Mouse (Mus musculus) neural tube, embryonic 12.5 days (tissue): ENCODE measurements at regions not wholly inside any gene's neighbourhood (a gene's known extent, or its start where the extent isn't known, plus 50 kb on each side); places are given as distances from the start of the nearest gene placed in this dataset.

ENCODE experiments used
- ATAC-seq: fragments of 200-750 bp; cut with Nextera tagmentation; 2 replicates; pipeline ENCODE4 v1.8.0; 2017; ENCODE audit warnings: low read depth, mild to moderate bottlenecking, moderate TSS enrichment, moderate library complexity; ENCODE audit not compliant: low FRiP score
- H3K27ac ChIP-seq: fragments of 300-500 bp; sonication (generic); 2 replicates; pipeline ENCODE4 v1.5.1; 2016
- H3K27me3 ChIP-seq: fragments of 300-500 bp; sonication (generic); replicated peaks from 2 replicates; pipeline ENCODE4 v1.6.1; 2016; ENCODE audit warnings: mild to moderate bottlenecking
- H3K36me3 ChIP-seq: fragments of 300-500 bp; sonication (generic); 2 replicates; pipeline ENCODE4 v1.6.1; 2016; ENCODE audit warnings: mild to moderate bottlenecking
- H3K4me1 ChIP-seq: fragments of 300-500 bp; sonication (generic); 2 replicates; pipeline ENCODE4 v1.6.1; 2016
- H3K4me2 ChIP-seq: fragments of 300-500 bp; sonication (generic); replicated peaks from 2 replicates; pipeline ENCODE4 v1.6.1; 2016; ENCODE audit warnings: mild to moderate bottlenecking
- H3K4me3 ChIP-seq: fragments of 300-500 bp; sonication (generic); 2 replicates; pipeline ENCODE4 v1.5.1; 2016
- H3K9ac ChIP-seq: fragments of 300-500 bp; sonication (generic); 2 replicates; pipeline ENCODE4 v1.6.1; 2016; ENCODE audit warnings: mild to moderate bottlenecking
- H3K9me3 ChIP-seq: fragments of 300-500 bp; sonication (generic); 2 replicates; pipeline ENCODE4 v1.6.1; 2016; ENCODE audit warnings: mild to moderate bottlenecking
- WGBS: fragments of 180-500 bp; shearing (Covaris S2); methylation state at CpG from one replicate; pipeline ENCODE4 v1.1.7; 2016; 5-methylcytosine and 5-hydroxymethylcytosine counted together

DNA sequence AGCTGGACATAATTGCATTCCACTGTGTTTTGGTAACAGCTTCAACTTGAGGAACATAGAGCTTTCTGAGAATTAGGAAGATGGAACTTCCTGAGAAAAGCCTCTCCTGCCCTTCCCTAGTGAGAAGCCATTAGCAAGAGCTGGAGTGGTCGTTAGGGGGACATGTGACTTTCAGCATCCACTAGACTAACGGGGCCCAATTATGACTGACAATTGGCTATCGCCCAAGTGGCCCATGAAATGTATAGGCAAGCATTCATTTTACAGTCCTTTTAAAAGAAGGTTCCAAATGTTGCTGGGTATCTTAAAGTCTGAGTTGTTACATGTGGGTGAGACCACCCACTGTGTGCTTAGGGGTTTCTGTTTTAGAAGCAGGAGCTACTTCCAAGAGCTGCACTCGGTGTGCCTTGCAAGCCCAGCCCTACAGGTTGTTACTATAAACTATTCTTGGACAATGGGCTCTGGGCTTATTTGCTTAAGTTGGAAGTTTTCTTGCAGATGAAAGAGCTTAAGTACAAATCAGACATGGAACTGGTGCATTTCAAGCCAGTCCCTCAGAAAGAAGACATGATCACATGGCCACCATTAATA, 183.1 kb upstream of the Cxcl12 start:
- Histone ChIP-seq H3K4me1 (peaks cover 5% of the 10 kb centered on the region; the same call in 1 of the 2 replicates), H3K27me3 (no peaks in the 10 kb centered on the region), H3K36me3 (no peaks in the 10 kb centered on the region), H3K4me3 (no peak overlapping the region), H3K9ac (no peak overlapping the region), H3K4me2 (no peak overlapping the region), H3K9me3 (no peaks in the 10 kb centered on the region), H3K27ac (no peak overlapping the region)
- ATAC-seq: no peak
- 74% methylated on average over 4 of the region's 4 CpGs for WGBS

DNA sequence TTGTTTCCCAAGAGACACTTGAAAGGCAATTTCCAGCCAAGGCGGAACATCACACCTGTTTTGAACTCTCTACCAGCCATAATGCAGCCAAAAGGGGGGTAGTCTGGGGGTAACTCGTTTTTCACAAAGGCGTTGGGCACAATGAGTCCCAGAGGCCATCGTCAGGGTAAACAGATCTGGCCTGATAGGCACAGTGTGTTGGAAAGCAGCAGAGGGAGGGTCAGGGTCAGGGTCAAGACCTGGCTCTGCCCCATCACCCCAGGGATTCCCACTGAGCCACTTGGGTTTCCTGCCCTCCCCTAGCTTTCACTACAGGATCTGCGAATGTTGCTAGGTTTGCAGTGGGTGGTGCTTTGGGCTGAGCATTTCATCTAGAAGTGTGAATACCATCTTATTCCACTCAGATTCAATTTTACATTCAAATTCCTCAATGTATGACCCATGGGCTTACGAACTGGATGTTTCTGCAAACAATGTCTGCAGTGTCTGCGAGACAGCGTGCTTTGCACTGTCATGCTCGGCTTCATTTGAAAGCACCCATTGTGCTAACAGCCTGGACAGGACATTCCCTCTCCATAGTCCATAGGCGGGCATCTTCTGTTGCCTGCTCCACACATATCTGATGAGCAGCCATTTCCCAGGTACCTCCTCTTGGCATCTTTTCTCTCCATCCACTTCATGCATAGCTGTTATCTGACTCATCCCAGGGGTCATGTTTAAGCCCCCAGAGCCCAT, 181.9 kb upstream of the Cxcl12 start:
- no peaks in the 10 kb centered on the region for H3K27me3 ChIP-seq

DNA sequence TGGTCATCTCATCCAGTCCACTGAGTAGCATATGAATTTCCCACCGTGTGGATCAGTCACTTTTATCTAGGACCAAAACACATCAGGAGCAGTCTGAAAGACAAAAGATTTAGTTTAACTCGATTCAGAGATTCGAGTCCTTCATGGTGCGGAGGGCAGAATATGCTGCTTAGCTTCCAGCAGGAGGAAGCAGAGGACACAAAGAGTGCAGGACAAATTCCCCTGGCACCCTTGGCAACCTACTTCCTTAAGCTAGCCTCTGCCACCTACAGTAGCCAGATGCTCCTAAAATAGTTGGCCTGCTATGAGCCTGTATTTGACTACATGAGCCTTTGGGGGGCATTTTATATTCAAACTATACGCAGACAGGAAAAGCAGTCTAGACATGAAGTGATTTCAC, 181.1 kb upstream of the Cxcl12 start:
- Histone ChIP-seq H3K4me2 (no peak overlapping the region), H3K36me3 (no peaks in the 10 kb centered on the region), H3K27ac (no peak overlapping the region), H3K4me1 (no peaks in the 10 kb centered on the region), H3K9ac (no peak overlapping the region), H3K4me3 (no peak overlapping the region), H3K9me3 (no peaks in the 10 kb centered on the region), H3K27me3 (no peaks in the 10 kb centered on the region)
- WGBS: 84% methylated on average over 5 of the region's 5 CpGs
- ATAC-seq: no peak

More for the DNA sequence above, 181.9 kb upstream of the Cxcl12 start:
- no peaks in the 10 kb centered on the region for H3K4me1 ChIP-seq
- ATAC-seq: no peak
- no peak overlapping the region for H3K27ac ChIP-seq
- H3K9ac ChIP-seq: no peak overlapping the region
- WGBS: 23% methylated on average over 10 of the region's 10 CpGs
- no peak overlapping the region for H3K4me3 ChIP-seq
- no peaks in the 10 kb centered on the region for H3K9me3 ChIP-seq
- H3K4me2 ChIP-seq: no peak overlapping the region
- no peaks in the 10 kb centered on the region for H3K36me3 ChIP-seq

DNA sequence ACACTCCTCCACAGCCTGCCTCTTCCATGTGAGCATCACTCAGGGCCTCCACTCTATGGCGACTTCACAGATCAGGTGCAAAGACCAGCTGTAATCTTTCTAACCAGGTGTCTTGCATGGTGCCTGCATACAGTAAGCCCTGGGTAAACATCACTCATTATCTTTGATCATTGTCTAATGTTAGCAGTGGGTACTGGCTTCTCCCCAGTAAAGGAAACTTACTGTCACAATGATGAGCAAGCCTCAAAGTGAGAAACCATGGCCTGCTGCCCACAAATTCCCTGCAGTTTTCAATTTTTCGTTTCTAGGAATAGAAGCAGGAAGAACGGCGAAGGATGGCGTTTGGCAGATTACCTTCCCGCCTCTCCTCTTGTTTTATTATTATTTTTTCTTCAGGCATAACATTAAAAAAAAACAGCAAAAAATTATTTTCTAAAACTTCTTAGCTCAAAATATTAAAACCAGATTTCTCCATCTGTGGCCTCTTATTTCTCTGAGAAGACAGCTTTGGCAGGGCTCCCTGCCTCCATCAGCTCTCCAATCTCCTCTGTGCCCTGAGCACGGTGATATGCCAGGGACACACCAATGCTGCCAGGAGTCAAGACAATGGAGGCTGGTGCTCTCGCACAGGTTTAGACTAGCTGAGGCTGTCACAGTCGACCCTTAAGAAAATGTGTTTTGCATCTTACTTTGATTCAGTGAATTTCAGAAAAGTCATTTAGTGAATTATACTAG, 169.2 kb upstream of the Cxcl12 start:
- WGBS: 89% methylated on average over 9 of the region's 9 CpGs

DNA sequence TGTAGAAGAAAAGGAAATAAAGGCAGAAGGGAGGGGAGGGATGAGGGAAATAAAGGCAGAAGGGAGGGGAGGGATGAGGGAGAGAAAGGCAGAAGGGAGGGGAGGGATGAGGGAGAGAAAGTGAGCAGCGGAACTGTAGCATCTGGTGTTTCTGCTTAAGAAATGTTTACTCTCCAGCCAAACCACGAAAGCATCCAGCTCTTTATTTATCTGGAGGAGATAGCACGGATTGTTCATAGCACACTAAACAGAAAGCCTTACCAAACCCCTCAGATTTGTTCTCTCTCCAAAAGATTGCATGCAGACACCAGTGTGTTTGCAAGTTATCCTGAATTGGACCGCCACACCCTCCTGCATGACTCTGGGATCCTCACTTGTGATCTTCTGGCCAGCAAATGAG, 168.4 kb upstream of the Cxcl12 start:
- WGBS: 77% methylated on average over 4 of the region's 4 CpGs
- Histone ChIP-seq H3K36me3 (no peaks in the 10 kb centered on the region), H3K27ac (no peak overlapping the region), H3K9me3 (no peaks in the 10 kb centered on the region), H3K4me2 (no peak overlapping the region), H3K4me1 (no peaks in the 10 kb centered on the region), H3K9ac (no peak overlapping the region), H3K27me3 (no peaks in the 10 kb centered on the region), H3K4me3 (no peak overlapping the region)
- ATAC-seq: no peak

More for the DNA sequence above, 169.2 kb upstream of the Cxcl12 start:
- Histone ChIP-seq H3K9me3 (no peaks in the 10 kb centered on the region), H3K9ac (no peak overlapping the region), H3K27ac (no peak overlapping the region), H3K27me3 (no peaks in the 10 kb centered on the region), H3K4me3 (no peak overlapping the region), H3K36me3 (no peaks in the 10 kb centered on the region), H3K4me2 (no peak overlapping the region), H3K4me1 (no peaks in the 10 kb centered on the region)
- ATAC-seq: no peak

DNA sequence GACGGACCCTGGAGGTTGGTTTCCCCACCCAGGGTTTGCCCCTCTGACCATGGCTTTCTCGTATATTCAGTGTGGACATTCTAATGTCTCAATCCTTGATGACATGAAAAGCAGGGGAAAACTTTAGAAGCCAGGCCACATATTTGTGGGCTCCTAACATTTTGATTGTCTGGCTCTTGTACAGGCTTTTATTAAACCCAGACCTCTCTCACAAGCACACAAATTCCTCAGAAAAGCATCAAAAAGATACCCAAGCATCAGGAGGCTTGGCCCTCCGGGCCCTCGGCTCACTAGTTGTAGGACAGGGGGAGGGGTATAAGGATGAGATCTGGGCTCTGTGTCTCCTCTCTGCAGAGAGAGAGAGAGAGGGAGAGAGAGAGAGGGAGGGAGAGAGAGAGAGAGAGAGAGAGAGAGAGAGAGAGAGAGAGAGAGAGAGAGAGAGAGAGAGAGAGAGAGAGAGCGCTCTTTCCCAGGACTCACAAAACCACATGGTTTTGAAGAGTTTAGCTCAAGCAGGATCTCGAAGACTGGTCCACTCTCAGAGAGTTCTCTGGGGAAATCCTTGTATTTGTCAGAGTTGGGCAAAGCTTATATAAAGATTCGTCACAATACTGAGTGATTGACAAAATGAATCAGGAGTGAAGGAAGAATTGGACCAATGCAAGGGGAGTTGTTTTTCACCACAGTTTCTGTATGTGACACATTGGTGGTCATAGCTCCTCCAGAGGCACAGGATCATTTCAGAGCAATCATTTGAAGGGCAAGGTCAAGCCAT, 167.2 kb upstream of the Cxcl12 start:
- WGBS: 76% methylated on average over 7 of the region's 7 CpGs
- no peak overlapping the region for H3K27ac ChIP-seq
- H3K9ac ChIP-seq: no peak overlapping the region
- no peak for ATAC-seq
- H3K4me2 ChIP-seq: no peak overlapping the region
- no peaks in the 10 kb centered on the region for H3K36me3 ChIP-seq
- H3K4me1 ChIP-seq: no peaks in the 10 kb centered on the region
- no peak overlapping the region for H3K4me3 ChIP-seq
- no peaks in the 10 kb centered on the region for H3K9me3 ChIP-seq
- no peaks in the 10 kb centered on the region for H3K27me3 ChIP-seq

DNA sequence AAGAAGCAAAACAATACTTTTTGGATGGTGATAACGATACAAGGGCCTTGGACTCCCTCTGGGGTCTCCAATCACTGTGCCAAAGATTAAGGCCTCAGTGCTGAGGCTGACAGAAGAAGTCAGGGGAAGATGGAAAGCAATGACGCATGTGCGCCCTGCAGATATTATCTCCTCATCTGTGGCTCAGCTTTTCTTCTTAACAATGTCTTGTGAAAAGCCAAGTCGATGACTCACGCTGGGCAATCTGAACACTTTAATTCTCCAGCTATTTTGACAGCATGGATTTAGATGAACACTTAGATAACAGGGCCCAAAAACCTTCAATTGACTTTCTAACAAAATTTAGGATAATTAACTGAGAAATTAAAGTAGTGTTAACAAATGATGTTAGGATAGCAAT, 155.7 kb upstream of the Cxcl12 start:
- ATAC-seq: no peak
- Histone ChIP-seq H3K4me2 (no peak overlapping the region), H3K36me3 (no peaks in the 10 kb centered on the region), H3K9me3 (no peaks in the 10 kb centered on the region), H3K9ac (no peak overlapping the region), H3K4me3 (no peak overlapping the region), H3K27me3 (no peaks in the 10 kb centered on the region), H3K27ac (no peak overlapping the region), H3K4me1 (no peaks in the 10 kb centered on the region)
- 95% methylated on average over 5 of the region's 5 CpGs for WGBS

DNA sequence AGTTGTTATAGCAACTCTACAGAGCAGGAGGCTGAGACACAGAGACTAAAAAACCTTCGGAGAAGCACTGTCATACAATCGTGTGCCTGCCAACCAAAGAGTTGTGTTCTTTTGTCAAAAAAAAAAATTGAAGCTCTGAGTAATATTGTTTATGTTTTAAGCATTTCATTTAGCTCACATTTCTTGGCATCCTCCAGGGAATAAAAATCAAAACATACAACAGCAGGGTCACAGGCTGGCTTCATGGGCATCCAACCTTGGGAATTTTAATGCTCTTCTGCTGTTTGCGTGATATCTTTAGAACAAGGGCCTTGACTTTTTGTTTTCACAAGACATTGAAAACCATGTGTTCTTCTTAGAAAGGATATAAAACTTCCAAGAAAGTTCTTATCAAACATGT, 152.9 kb upstream of the Cxcl12 start:
- Histone ChIP-seq H3K27me3 (no peaks in the 10 kb centered on the region), H3K9me3 (no peaks in the 10 kb centered on the region), H3K27ac (no peak overlapping the region), H3K4me2 (no peak overlapping the region), H3K4me1 (no peaks in the 10 kb centered on the region), H3K36me3 (no peaks in the 10 kb centered on the region), H3K4me3 (no peak overlapping the region), H3K9ac (no peak overlapping the region)
- ATAC-seq: no peak
- WGBS: 87% methylated on average over 3 of the region's 3 CpGs

DNA sequence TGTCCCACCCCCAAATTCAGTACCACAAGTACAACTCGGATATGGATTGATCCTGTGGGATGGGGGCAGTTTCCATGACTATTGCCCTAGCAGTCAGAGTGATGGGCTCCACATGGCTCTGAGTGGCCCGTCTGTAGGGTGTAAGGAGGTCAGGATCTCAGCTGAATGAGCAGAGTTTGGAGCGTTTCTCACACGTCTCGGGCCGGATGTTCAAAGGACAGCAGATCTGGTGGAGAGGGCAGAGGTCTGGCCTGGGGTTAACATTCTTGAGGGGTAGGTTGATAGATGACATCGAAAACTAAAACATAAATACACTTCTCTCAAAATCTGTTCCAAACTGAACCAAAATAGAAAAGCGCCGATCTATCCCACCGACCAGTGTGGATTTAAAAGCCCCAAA, 146.5 kb upstream of the Cxcl12 start:
- no peak for ATAC-seq
- no peaks in the 10 kb centered on the region for H3K9me3 ChIP-seq
- no peaks in the 10 kb centered on the region for H3K4me1 ChIP-seq
- no peak overlapping the region for H3K9ac ChIP-seq
- H3K27ac ChIP-seq: no peak overlapping the region
- no peak overlapping the region for H3K4me2 ChIP-seq
- H3K36me3 ChIP-seq: no peaks in the 10 kb centered on the region
- no peak overlapping the region for H3K4me3 ChIP-seq
- 74% methylated on average over 10 of the region's 10 CpGs for WGBS
- H3K27me3 ChIP-seq: no peaks in the 10 kb centered on the region

DNA sequence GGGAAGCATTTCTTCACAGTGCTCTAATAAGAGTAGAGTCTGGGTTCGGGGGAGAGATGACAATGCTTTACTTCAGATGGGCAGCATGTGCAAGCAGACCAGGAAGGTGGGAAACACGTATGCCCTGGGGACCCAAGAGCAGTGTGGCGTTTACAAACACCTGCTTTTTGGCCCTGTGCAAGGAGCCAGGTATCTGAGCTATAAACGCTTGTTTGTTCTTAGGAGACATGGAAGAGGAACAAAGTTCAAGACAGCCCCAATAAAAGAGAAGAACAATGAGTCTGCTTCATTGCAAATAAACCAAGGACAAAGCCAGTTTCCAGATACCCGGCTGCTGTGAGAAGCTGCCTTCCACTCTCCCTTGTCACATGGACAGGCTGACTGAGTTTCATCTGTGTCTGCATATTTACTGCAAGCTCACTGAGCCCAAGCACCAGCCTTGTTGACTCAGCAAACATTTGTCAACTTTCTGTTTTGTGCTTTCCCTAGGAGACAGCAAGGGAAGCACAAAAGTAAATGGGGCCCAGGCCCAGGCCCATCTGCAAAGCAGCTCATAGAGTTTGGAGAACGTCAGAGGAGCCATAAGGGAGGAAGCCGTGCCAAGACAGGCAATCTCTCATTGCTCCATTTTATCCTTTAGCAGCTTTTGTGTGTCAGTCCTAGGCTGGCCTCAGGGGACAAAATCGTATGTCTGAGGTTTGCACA, 136.1 kb upstream of the Cxcl12 start:
- Histone ChIP-seq H3K9me3 (no peaks in the 10 kb centered on the region), H3K9ac (no peak overlapping the region), H3K27me3 (no peaks in the 10 kb centered on the region), H3K4me2 (no peak overlapping the region), H3K36me3 (no peaks in the 10 kb centered on the region), H3K4me3 (no peak overlapping the region), H3K4me1 (peaks cover 3% of the 10 kb centered on the region; the same call in 1 of the 2 replicates), H3K27ac (no peak overlapping the region)
- 48% methylated on average over 8 of the region's 8 CpGs for WGBS
- ATAC-seq: no peak

DNA sequence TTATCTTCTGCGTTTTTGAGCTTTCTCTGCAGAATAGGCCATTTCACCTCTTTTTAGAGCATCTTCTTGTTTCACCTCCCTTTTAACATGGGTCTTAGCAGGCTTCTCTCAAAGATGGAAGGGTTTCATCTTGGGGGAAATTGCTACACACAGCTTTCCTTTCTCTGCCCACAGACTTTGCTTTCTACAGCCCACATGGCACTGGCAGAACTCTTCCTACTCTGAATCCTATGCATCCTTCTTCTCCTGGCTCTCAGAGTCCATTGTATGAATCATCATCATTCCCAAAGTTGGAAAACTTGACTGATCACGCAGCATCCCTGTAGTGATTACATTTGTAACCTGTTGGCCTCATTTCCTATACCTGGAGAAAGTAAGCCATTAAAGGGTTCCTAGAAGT, 124.6 kb upstream of the Cxcl12 start:
- Histone ChIP-seq H3K27me3 (no peaks in the 10 kb centered on the region), H3K4me2 (no peak overlapping the region), H3K9ac (no peak overlapping the region), H3K4me3 (no peak overlapping the region), H3K4me1 (no peaks in the 10 kb centered on the region), H3K9me3 (no peaks in the 10 kb centered on the region), H3K27ac (no peak overlapping the region), H3K36me3 (no peaks in the 10 kb centered on the region)
- no peak for ATAC-seq
- 87% methylated on average over 2 of the region's 2 CpGs for WGBS
